Mouse (Mus musculus) thymus, adult 2 months (tissue): ENCODE results near the gene Gh.

Experiments used
- CTCF ChIP-seq: fragments of 200-500 bp; IDR thresholded peaks from 2 replicates; pipeline ENCODE4 v1.5.1; 2012; ENCODE audit warnings: mild to moderate bottlenecking, control low read depth, low read length, moderate library complexity, borderline replicate concordance; ENCODE audit not compliant: control insufficient read depth, poor library complexity, insufficient read depth; ENCODE audit errors: extremely low read depth
- POLR2A ChIP-seq: fragments of 200-500 bp; IDR thresholded peaks from 2 replicates; pipeline ENCODE4 v1.6.1; 2012; ENCODE audit warnings: mild to moderate bottlenecking, low read length, control low read depth, moderate library complexity; ENCODE audit not compliant: control insufficient read depth, poor library complexity, insufficient read depth; ENCODE audit errors: extremely low read depth

- TF ChIP-seq CTCF (no peak), POLR2A (no peak)
Observed at GRCm38 (mm10) chr11:106334066-106334465, 32.4 kb upstream of the Gh start.
